Mouse (Mus musculus) embryo, embryonic 10.5 days (tissue): ENCODE measurements around the gene Tll2.

ENCODE experiments used
- DNase-seq: peaks from one replicate; pipeline ENCODE4 v3.0.0-alpha.2; 2015; ENCODE audit warnings: low spot score

The Tll2 gene

DNA sequence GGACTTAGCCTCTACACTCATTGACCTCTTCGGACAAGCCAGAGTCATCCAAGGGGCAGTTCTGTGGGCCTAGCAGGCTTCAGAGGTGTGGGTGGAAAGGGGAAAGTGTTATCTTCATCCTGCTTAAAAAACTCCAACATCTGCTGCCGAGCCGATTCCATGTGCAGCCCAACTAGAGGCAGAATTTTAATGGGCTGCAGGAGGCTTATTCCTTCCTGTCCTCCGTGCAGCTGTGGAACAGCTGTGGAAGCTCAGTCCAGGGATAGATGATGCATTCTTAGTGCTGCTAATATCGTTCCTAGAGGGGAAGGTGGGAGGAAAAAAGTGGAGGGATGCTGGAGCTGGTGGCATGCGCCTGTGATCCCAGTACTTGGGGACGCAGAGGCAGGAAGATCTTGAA, 52.0 kb downstream of the Tll2 start:
- DNase-seq: no peak

DNA sequence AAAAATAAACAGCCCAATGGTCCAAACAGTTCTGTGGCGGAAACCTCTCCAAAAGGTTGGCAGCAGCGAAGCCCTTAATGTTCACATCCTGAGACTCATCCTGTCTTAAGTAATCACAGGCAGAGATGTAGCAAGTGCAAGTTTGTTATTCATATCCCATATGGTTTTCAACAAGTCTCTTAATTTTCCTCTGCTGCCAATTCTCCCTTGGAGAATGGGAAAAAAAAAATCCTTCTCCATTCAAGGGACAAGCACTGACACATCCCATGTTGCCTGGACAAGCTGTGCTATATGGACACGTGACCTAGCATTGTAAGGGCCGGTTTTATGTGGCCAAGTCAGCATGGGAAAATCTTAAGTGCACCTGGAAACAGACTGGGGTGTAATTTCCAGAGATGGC, 54.2 kb downstream of the Tll2 start:
- no peak for DNase-seq

DNA sequence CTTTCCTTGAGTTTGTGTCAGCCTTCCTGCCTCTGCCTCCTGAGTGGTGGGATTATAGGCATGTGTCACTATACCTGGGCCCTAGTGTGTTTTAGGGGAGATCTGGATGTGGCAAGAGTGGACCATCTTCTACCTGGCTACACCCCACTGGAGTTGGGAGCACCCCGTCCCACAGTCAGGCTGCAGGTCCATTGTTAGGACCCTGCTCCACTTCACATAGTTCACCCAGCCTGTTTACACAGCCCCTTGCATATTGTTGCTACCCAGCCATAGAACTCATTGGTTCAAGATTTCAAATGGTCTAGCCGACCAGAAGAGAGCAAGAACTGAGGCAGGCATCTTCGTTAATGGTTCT, 54.6 kb downstream of the Tll2 start:
- no peak for DNase-seq

DNA sequence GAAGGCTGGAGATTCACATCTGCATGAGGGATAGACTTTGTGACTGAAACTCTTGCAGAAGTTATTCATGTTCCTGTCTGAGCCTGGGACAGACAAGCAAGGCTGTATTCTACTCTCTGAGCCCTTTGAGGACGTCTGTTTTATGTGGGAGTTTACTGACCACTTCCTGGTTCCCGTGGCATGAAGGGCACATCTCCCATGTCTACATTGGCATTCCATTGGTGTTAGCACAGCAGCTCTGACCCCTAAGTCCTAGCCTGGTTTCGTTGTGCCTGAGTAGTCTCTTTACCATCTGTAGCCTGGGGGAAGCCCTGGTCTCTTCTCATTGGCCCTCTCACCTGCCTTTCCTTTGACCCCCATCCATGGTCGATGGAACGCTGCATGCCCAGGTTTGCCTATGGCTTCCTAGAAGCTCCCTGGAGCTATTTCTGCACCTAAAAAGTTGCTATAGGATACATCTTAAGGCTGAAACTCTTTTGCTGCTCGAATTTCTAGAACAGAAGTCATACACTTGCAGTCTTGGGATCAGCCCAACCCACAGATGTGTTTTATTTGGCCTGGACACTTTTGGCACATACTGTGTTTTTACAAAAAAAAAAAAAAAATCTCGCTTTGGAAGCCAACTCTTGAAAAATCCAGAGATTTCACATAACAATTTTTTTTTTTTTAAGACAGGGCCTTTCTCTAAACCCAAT, 55.2 kb downstream of the Tll2 start:
- no peak for DNase-seq

DNA sequence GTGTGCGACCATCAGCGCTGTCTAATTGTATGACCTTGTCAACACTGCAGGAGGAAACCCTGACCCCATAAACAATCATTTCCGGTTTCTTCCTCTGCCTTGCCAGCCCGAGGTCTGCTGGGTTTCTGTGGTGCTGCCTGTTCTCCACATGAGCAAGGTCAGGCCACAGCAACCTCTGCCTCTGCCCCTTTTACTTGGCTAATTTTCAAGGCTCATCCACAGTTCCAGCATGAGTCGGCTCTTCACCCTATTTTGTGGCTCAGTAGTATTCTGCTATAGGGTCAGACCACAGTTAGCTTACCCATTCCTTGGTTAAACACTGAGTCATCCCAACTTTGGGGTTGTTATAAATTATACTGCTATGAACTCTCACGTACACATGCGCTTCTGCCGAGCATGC, 65.7 kb downstream of the Tll2 start:
- no peak for DNase-seq

DNA sequence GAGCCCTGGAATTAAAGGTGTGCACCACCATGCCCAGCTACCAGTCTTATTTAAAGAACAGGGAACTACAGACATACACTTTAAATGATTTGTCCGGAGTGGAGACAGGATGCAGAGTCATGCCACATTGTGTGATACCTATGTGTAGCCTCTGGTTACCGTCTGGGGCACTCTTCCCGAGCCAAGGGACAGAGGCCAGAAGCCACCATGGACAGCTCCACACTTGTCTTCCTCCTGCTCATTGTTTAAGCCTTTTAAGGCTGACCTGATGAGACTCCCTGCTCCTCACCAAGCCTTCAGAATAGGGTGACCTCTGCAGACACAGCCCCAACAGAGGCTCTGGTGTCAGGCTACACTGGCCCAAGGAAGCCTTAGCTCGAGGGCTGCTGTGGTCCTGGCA, 67.0 kb downstream of the Tll2 start:
- DNase-seq: peak; percentile 44

DNA sequence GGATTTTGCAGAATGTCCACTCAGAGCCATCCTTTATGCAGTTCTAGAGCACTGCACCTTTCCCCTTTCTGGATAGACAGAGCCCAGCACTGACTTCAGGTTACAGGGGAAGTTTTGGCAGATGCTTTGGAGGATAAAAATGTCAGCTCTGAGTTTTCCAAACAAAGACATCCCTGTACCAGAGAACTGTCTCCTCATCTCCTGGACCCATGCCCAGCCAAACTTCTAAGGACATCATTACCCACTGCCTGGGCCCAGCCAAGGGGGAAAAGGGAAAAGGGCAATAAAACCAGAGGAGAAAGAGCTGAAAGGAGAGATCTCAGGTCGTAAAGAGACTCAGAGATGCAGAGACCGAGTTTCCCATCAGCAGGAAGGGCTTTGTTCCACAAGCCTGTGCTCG, 83.6 kb downstream of the Tll2 start:
- DNase-seq: no peak

DNA sequence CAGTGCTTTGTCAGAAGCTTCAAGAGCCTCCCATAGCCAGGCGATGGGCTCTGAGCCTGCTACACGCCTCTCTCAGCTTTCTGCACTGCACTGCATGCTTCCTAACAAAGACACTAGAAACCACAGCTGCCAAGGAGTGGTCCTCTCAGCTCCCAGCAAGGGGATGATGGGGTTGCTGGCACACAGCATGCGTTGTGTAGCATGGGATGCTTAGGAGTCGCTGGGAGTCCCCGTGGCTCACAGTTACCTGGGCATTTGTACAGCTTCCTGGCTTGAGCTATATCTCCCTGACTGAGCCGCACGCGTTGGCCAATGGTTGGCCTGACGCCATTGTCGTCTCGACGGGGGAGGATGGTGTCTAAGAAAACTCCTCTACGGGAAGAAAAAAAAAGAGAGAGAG, 86.7 kb downstream of the Tll2 start:
- DNase-seq: no peak

DNA sequence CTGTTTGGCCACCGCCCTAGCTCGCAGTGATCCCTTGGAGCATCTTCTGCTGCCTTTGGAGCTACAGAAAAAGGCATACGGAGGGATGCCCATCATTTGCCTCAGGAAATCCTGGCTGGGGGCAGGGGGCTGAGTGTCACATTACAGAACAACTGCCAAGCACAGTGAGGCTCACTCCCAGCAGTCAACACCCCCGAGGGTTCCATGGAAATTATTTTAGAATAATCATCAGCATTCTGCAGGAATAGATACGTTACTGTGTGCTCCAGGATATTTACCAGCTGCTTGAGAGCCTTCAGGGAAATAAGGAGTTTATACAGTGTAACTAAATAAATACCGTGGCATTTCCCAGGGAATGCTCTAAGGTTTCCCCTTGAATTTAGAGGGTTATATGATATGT, 88.3 kb downstream of the Tll2 start:
- no peak for DNase-seq

DNA sequence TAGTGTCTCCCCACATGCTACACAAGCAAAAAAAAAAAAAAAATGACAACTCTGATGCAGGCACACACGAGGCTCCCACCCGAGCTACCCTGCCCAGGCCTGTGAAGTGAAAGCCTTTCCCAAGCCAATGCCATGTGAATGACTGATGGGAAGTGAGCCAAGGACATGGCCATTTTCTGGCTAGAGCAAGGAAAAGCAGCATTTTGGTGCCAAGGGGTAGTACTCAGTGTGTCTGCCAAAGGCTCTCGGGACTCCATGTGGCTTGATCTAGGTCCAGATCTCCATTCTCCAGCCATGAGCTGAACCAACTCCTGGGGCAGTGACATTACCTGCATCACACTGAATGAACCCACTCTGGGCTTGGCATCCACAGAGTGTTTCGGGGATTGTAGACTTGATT, 89.3 kb downstream of the Tll2 start:
- DNase-seq: no peak

DNA sequence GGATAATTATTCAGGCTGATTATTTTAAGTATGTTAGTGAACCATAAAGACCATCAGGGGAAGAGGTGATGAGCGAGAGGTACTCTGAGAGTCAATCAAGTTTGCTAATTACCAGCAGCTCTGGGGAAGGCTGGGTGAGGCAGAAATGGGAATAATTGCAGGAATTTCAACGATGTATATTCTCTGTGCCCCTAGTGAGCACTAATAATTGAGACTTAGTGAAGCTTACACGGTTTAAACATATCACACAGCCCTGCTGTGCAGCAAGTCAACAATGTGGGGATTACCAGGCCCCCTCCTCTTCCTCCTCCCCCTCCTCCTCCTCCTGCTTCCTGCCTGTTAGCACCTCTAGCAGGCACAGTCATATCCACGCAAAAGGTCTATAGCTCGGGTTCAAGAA, 92.0 kb downstream of the Tll2 start:
- DNase-seq: peak; percentile 24

DNA sequence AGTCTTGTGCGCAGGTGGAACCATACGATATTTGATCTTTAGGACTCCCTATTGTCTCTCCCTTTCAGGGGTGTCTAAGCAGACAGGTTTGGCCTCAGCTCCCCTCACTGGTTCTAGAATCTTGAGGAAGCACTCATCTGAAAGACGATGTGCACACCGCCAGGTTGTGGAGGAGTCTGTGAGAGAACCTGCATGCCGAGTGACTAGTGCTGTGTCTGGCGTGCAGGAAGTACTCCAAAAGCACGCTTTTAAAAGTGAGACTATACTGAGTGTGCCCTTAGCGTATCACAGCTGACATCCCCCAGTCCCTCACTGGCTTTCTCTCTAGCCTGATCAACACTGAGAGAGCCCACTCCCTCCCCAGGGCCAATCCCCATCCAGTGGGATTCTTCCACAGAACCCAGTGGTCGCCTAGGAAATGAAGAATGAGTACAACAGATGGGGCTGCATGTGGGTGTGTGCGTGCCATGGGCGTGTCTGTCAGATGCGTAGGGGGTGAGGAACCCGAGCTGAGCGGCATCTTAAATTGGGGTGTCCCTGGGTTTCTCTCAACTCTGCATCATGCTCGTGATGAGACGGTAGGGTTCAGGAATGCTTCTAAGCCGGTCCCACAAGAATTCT, 92.6 kb downstream of the Tll2 start:
- peak; percentile 42 for DNase-seq

DNA sequence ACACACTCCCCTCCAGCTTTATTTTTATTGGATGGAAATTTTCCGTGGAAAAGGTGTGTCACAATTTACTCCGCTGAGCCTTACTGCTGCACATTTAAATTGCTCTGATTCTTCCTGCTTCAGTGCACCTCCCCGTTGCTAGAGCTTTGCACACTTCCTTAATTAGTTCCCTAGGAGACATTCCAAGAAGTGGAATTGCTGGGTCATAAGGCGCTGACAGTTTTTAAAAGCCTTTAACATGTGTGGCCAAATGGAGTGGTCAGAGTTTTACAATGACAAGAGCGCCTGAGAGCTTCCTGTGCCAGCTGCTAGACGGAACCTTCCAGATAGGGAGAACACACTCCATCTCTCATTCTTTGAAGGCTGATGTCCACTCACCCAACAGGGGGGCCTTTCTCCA, 94.0 kb downstream of the Tll2 start:
- DNase-seq: peak; percentile 45

DNA sequence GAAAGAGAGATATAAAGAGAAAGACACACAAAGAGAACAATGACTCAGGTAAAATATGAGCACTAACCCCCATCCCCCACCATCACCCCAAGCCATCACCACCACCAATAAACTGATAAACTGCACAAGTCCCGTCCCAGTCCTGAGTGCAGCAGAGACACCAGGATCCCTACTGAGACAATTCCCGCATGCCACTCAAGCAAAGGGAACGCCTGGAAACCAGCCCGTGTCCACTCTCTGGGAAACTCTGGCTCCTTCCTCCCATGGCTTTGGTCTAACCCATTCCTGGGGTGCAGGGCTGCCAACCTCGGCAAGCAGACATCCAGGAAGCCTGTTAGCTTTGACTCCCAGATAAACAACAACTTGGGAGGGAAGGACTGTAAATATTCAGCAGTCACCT, 96.6 kb downstream of the Tll2 start:
- DNase-seq: no peak

DNA sequence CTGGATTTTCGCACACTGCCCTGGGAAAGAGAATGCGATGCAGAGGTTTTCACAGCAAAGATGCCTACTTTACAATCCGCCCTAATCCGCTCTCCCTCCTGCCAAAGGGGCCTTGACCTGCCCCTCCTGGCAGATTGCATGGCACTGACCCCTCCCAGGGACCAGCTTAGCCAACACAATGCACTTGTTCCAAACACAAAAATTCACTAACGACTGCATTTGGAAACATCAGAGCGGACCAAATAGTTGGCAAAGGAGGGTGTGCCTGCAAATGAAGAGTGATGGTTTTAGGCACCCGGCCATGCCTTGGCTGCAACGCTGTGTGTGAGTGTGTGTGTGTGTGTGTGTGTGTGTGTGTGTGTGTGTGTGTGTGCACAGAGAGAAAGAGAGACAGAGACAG, 97.1 kb downstream of the Tll2 start:
- DNase-seq: no peak

DNA sequence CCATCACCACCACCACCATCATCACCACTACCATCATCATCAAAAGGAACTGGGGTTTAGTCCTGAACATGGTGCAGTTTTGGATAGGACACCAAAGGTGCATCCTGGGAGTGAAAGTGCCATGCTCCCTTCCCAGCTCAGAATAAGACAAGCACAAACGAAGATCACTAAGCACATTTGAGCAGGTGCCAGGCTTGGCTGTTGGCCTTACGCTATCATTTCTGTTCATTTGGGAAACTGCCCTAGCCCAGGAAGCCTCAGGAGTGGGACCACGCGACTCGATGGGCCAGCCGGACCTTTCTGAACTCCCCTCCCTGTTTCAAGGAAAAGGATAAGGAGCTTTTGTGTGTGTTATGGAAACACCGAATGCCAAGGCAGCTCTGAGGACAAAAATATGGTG, 98.0 kb downstream of the Tll2 start:
- DNase-seq: no peak

DNA sequence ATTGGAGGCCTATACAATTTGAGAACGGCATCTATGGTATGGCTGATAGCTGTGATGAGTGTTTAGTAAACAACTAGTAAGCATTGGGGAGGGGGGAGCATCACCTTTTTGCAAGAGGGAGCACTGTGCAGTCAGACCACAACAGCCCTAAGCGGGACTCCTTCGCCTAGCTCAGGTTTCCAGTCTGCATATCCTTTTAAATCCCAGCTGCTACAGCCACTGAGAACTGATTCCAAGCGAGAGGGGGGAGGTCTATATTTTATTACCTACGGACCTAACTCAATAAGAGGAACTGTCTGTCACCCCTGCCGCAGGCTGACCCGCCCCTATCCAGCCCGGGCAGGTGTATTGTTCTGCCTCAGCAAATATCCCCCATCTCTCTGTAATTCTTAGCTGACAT, 99.1 kb downstream of the Tll2 start:
- DNase-seq: no peak

DNA sequence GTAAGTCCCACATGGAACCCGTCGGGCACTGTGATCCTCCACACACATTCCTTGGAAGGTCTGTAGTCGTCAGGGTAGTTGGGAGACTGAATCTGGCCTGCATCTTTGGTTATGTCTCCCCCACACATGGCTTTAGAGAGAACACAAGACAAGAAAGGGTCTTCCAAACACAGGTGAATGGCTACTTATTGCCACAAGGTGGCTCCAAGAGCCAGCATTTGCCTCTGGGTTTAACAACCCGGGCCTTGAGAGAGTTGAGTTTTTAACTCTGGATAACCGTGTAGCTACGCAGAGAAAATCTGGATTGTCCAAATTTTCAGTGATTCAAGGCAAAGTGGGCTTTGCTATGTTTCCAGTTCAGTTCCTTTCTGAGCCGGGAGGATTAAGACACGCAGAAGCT, 101.7 kb downstream of the Tll2 start:
- DNase-seq: peak; percentile 78

DNA sequence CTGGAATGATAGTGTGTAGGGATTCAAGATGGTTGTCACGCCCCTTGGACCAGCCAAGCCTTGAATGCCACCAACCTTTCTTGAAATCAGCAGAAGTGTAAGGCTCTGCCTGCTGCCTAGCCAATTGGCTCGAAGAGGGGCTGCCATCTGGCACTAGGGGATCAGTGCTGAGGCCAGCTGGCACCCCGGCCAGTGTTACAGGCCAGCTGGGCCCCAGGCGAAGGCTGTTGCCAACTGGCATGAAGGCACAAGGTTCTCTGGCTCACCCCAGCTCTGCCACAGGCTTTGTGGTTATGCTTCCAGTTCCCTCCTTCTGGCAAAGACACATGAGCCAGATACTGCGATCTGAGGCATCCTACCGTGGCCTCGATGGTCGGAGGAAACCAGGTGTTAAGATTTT, 105.2 kb downstream of the Tll2 start:
- DNase-seq: no peak

DNA sequence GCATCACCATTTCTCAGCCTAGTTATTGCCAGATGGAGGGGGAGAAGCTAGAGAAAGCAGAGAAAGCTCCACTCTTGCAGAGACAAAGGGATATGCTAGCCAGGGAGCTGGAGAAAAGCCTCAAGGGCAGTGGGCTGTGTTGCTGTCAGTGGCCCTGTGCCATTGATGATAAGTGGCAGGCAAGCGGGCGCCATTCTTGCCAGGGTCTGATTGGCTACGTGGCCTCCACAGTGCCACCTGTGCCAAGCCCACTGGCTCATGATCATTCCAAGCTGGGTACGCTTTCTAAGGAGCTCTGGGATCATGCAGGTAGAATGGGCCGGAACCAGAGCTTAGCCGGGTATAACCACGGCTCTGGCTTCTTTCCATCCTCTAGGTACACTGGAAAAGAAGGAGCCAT, 105.8 kb downstream of the Tll2 start:
- no peak for DNase-seq

DNA sequence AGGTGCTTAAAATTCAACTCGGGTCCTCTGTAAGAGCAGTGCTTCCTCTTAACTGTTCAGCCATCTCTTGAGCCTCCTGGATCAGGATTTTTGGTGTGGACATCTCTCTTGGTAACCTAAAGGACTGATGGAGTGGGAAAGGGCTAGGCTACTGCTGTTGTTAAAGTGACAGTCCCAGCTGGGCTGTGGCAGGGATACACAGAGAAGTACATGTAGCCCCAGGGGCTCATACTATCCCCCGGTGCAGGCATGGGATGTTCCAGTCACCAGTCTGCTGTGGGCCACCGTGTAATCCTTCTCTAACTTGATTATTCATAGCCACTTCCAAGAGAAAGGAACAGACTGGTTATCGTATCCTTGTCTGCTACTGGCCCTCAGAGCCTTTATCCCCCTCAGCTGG, 109.6 kb downstream of the Tll2 start:
- DNase-seq: no peak

DNA sequence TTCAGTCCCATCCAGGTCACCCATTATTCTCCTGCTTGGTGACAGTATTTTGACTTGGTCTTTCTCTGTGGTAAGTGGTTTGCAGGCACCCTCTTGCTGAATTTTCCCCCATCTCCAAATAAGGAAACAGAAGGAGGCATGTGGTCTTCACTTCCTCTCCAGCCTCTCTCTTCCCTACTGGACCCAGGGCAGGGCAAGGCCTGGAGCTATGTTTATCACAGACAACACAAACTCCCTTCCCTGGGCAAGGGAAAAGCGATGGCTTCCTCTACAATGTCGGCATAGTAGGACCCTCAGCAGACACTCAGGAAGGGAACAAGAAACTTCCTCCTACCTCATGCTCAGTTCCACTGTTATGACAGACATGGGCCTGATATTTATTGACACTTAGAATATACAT, 114.7 kb downstream of the Tll2 start:
- DNase-seq: no peak

DNA sequence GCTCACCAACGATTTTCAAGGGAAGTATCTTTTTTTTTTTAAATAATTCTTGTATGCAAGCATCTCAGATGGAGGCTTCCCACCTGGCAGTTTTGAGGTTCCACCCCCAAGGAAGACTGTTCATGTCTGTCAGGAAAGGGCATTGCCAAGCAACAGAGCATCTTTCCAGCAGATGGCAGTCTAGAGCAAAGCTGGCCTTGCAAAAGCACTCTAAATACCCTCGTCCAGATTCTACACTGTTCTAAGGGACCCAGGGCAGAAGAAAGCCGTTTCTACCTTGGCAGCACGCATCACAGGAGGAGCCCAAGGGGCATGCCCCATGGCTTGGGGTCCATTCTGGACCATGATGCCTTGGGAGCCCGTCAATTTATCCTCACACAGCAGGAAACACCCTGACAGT, 116.8 kb downstream of the Tll2 start:
- peak; percentile 85 for DNase-seq

DNA sequence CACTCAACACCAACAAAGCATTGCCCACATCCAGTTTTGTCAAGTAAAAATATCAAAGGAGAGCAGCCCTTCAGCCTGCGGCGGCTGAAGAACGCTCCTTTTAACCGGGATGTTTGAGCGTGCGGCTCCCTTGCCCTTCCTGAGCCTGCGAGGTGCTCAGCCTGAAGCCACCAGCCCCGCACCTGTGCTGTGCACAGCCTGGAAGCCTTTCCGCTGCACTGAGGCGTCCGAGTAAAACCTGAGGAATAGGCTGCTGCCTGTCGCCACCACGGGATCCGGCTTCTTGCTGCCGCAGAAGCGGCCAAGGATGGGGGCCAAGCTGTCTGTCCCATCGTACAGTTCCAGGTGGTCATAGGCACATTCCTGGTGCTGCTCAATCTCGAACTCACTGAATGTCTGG, 118.1 kb downstream of the Tll2 start:
- no peak for DNase-seq

DNA sequence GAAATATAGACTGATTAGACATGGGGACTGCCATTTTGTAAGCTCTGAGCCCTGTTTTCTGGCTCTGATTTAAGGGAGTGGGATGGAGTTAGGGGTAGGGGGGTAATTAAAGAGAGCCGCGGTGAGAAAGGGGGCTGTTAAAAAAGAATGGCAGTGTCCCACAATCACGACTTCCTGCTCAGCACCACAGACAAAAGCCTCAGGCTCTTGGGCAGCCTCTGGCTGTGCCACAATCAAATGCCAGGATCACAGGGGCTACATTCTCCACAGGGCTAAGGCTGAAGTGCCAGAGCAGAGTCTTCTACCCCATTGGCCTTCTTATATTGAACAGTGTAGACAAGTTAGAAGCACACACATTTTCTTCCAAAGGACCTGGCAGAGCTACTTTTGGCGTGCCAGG, 118.7 kb downstream of the Tll2 start:
- no peak for DNase-seq
